Mouse (Mus musculus) spleen, postnatal 4 days (tissue): ENCODE data around the gene Spg11.
"Not testable (repeated sequence)": the region's sequence is repeated elsewhere in the genome, so short reads cannot be mapped to it uniquely, and the experiment has no call there.

Experiments used
- DNase-seq, 2 experiments: peaks; one replicate each; pipeline ENCODE4 v3.0.0; 2022; ENCODE audit warnings: low spot score in 2 of 2

Gene Spg11

GRCm38 (mm10) chr2:122065200-122065969 lies 52.8 kb downstream of the Spg11 start:
- no peak for DNase-seq

- DNase-seq, result no peak
Observed at GRCm38 (mm10) chr2:122059365-122060115, 58.6 kb downstream of the Spg11 start.

GRCm38 (mm10) chr2:122043926-122044325 lies 74.3 kb downstream of the Spg11 start:
- no peak for DNase-seq

- no peak for DNase-seq
Observed at GRCm38 (mm10) chr2:122036064-122036463, 82.1 kb downstream of the Spg11 start.

GRCm38 (mm10) chr2:122031970-122032369 lies 86.2 kb downstream of the Spg11 start:
- peak in 1 of 2 experiments; percentile 40 for DNase-seq

- DNase-seq, result peak in 1 of 2 experiments; percentile 55
Observed at GRCm38 (mm10) chr2:122028756-122029700, 89.2 kb downstream of the Spg11 start.

- peak; percentile 91 to 96 for DNase-seq
Observed at GRCm38 (mm10) chr2:122027862-122028755, 90.1 kb downstream of the Spg11 start, which contains the start of gene Eif3j1. Gene Eif3j1 (plus strand): TSS chr2:122028546.

GRCm38 (mm10) chr2:122027091-122027490 lies 91.1 kb downstream of the Spg11 start:
- not testable (repeated sequence) for DNase-seq

- DNase-seq, result no peak
Observed at GRCm38 (mm10) chr2:122022284-122022683, 95.9 kb downstream of the Spg11 start.

GRCm38 (mm10) chr2:122018705-122019104 lies 99.5 kb downstream of the Spg11 start:
- DNase-seq, result no peak

- DNase-seq, result no peak
Observed at GRCm38 (mm10) chr2:122011441-122011840, 106.7 kb downstream of the Spg11 start.

GRCm38 (mm10) chr2:122008832-122009231 lies 109.4 kb downstream of the Spg11 start:
- DNase-seq, result no peak
